Mouse (Mus musculus): Measurements from ENCODE around the gene Vmn1r163.
"Not testable (repeated sequence)": the region's sequence is repeated elsewhere in the genome, so short reads cannot be mapped to it uniquely, and the experiment has no call there.

The Vmn1r163 gene

GRCm38 (mm10) chr7:23055240-23055639, at the start of gene Vmn1r163:
Gene Vmn1r163 (plus strand): TSS chr7:23055540.
- in situ Hi-C loops (cut with MseI, MboI), result not testable (repeated sequence)

GRCm38 (mm10) chr7:23019823-23020222, 35.5 kb upstream of the Vmn1r163 start, which contains the start of gene Gm4216:
Gene Gm4216 (minus strand): TSS chr7:23019923.
- in situ Hi-C loops (cut with MseI, MboI), result not testable (repeated sequence)

GRCm38 (mm10) chr7:23067356-23067755, 12.0 kb downstream of the Vmn1r163 start, which contains the start of gene Gm8720:
Gene Gm8720 (minus strand): TSS chr7:23067456.
- in situ Hi-C loops (cut with MseI, MboI), result not testable (repeated sequence)
